Comparison of ENCODE assay signal across 8 mouse cellular contexts in the genomic region with DNA sequence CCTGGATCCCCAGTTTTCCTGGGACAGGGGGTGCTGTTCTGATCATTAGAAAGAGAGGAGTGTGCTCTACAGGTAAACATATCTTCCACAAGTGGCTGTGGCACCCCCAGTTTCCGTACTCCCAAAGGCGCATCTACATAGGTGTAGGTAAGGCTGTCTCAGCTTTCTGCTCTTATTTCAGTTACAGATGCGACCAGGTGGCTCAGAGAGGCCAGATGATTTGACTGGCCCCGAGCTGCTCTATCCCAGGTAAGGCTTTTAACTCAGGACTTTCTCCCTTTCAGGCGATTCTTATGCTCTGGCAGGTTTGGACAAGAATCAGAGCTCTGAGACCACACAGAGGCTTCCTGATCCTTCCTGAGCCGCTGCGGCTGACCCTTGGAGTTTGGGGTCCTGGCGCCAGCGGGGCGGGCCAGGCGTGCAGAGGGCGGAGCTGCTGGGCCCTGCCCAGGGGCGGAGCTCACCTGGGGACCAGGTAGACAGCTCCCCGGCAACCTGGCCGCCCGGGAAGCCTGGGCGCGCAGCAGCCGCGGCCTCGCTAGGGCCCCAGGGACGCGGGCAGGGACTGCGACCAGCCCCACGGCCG. TPM values are rescaled to one million over a fixed set of nuclear protein-coding genes. Genes with fewer than 3 reads are reported as not detected.
DNase-seq lines count a peak whose midpoint lies in the region; ATAC-seq and TF ChIP-seq lines count a peak whose summit lies in the region.

A gene (plus strand): TSS at position 461 of the 586 bp plus-strand sequence.

- TF ChIP-seq CTCF in lung, postnatal 0 days (IDR thresholded peaks at IDR 0.05) = no peak

- no peaks in the 10 kb centered on the region for H3K9me3 ChIP-seq in heart, embryonic 12.5 days (replicated peaks)
- no peaks in the 10 kb centered on the region for H3K9me3 ChIP-seq in lung, postnatal 0 days (ENCODE audit: low read length)

- no peak for ATAC-seq in heart, embryonic 12.5 days (ENCODE audit: insufficient number of reproducible peaks, low FRiP score)
- peak; percentile 71 for ATAC-seq in lung, postnatal 0 days

- TF ChIP-seq EP300 in lung, postnatal 0 days (IDR thresholded peaks at IDR 0.05) = no peak

- peaks cover 29% of the 10 kb centered on the region for H3K4me1 ChIP-seq in heart, embryonic 12.5 days (replicated peaks)
- no peaks in the 10 kb centered on the region for H3K4me1 ChIP-seq in lung, postnatal 0 days (ENCODE audit: insufficient read depth, low read depth, low read length)

- peak within 1 kb of the TSS; percentile 14; the same call in 1 of the 2 replicates for H3K4me3 ChIP-seq in heart, embryonic 12.5 days
- H3K4me3 ChIP-seq in lung, postnatal 0 days (ENCODE audit: low read depth, low read length) = peak within 1 kb of the TSS; percentile 10; the same call in 1 of the 2 replicates

- H3K9ac ChIP-seq in heart, embryonic 12.5 days = 0 out of 2 replicates have a peak within 1 kb of the TSS, but pooled peaks have one; percentile 1
- no peak within 1 kb of the TSS for H3K9ac ChIP-seq in lung, postnatal 0 days (replicated peaks; ENCODE audit: low read depth)

- peaks cover 50% of the 10 kb centered on the region for H3K27me3 ChIP-seq in heart, embryonic 12.5 days (replicated peaks)
- peaks cover 15% of the 10 kb centered on the region for H3K27me3 ChIP-seq in lung, postnatal 0 days (replicated peaks; ENCODE audit: insufficient read depth, low read length)

- no peak for DNase-seq in heart, adult 11 months
- DNase-seq in embryo, embryonic 11 days = peak; percentile 40
- peak; percentile 67 for DNase-seq in kidney, postnatal 10 days
- peak; percentile 52 for DNase-seq in lung, postnatal 0 days (ENCODE audit: low spot score)
- DNase-seq in thymus, postnatal 4 days = no peak
- no peak for DNase-seq in adrenal gland, adult 2 months
- DNase-seq in adrenal gland, adult (ENCODE audit: inconsistent age in 2 of 2, low spot score in 1 of 2) = no peak

- H3K27ac ChIP-seq in heart, embryonic 12.5 days (ENCODE audit: poor library complexity, severe bottlenecking) = no peak within 1 kb of the TSS
- H3K27ac ChIP-seq in lung, postnatal 0 days (ENCODE audit: low read length) = no peak within 1 kb of the TSS

- no peaks in the 10 kb centered on the region for H3K36me3 ChIP-seq in heart, embryonic 12.5 days
- H3K36me3 ChIP-seq in lung, postnatal 0 days (ENCODE audit: insufficient read depth, low read length) = no peaks in the 10 kb centered on the region

- H3K4me2 ChIP-seq in heart, embryonic 12.5 days = peak within 1 kb of the TSS; percentile 45
- peak within 1 kb of the TSS; percentile 47 for H3K4me2 ChIP-seq in lung, postnatal 0 days (replicated peaks; ENCODE audit: low read depth, low read length)

- WGBS in heart, embryonic 12.5 days = 5% methylated on average over 26 of the region's 26 CpGs
- 5% methylated on average over 26 of the region's 26 CpGs for WGBS in lung, postnatal 0 days

RNA-seq across cellular contexts. Expression of the gene that starts here (rescaled TPM):
- 0.33 and 0.38 TPM in 2 replicates for polyA plus RNA-seq in heart, embryonic 12.5 days (2016; fragmentation: Nextera tagmentation; extraction: Ambion mirVana)
- 1.5 and 2.1 TPM in 2 replicates for polyA plus RNA-seq in lung, postnatal 0 days (2015; fragmentation: Nextera tagmentation; extraction: Ambion mirVana)
- under 1 TPM; 0.24 to 0.46 TPM for total RNA-seq in adrenal gland, adult 2 months (2021)
- polyA plus RNA-seq in adrenal gland, adult 2 months (2012; rRNA removed) = not detected in 2 replicates

Comparison
In these comparisons a context has a peak if more than half of its experiments do, and no peak if none do; other contexts are left out.
1. DNase-seq: peak in embryo, embryonic 11 days (single experiment), kidney, postnatal 10 days (single experiment) and lung, postnatal 0 days (single experiment); none in heart, adult 11 months (single experiment), thymus, postnatal 4 days (single experiment), adrenal gland, adult 2 months (single experiment) and adrenal gland, adult (0 of 2).